Mouse (Mus musculus): ENCODE results near the gene Oxt. TPM values are rescaled to one million over a fixed set of nuclear protein-coding genes. Genes with fewer than 3 reads are reported as not detected.

Oxt gene
- polyA plus RNA-seq (2011; ENCODE audit: insufficient read depth, insufficient read length, low read depth, missing spikeins), result not detected in 2 replicates

DNA sequence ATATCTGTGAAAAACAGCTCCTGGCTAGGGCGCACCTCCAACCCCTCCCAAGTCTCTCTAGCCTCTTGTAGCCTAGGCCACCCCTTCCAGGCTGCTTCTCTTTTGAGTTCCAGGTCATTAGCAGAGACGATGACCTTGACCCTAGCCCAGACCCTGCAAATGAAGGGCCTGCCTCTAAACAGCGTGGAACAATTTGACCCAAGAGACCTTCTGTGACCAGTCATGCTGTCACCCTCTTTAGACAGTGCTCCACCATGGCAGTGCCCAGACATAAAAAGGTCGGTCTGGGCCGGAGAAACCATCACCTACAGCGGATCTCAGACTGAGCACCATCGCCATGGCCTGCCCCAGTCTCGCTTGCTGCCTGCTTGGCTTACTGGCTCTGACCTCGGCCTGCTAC lies at the start of gene Oxt:
Oxt (plus strand) TSS at position 301 of the 400 bp plus-strand sequence.
- peak within 1 kb of the TSS; percentile 59 for H3K4me3 ChIP-seq (ENCODE audit: low read depth, low read length)
- peak within 1 kb of the TSS; percentile 48; the same call in 1 of the 2 replicates for H3K9ac ChIP-seq (ENCODE audit: low read depth, poor library complexity, severe bottlenecking)
- H3K9me3 ChIP-seq (replicated peaks; ENCODE audit: control insufficient read depth, insufficient read depth, low read length, poor library complexity, severe bottlenecking), result no peaks in the 10 kb centered on the region
- TF ChIP-seq POLR2A (IDR thresholded peaks at IDR 0.05; ENCODE audit: insufficient read depth, low read length), result no peak
- peaks cover 3% of the 10 kb centered on the region; the same call in 1 of the 2 replicates for H3K27me3 ChIP-seq (ENCODE audit: control insufficient read depth, insufficient read depth, low read length, poor library complexity, severe bottlenecking)
- H3K27ac ChIP-seq (ENCODE audit: insufficient read depth, low read length), result no peak within 1 kb of the TSS
- no peaks in the 10 kb centered on the region for H3K36me3 ChIP-seq (ENCODE audit: control insufficient read depth, insufficient read depth, low read length, poor library complexity, severe bottlenecking)
- H3K4me1 ChIP-seq (ENCODE audit: control insufficient read depth, insufficient read depth, low read length), result no peaks in the 10 kb centered on the region

DNA sequence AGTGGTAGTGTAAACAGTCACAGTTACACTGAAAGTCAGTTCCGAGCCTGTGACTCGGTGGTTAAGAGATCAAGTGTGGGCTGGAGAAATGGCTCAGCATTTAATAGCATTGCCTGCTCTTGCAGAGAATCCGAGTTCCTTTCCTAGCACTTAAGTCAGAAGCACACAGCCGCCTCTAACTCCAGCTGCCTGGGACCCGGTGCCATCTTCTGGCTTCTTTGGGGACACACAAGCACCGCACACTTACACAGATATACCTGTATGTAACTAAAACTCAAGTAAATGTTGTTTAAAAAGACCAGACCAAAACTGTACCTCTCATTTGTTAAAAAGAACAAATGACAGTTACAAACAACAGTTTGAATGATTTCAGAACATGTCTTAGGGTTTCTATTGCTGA lies 47.5 kb upstream of the Oxt start:
- TF ChIP-seq EP300 (IDR thresholded peaks at IDR 0.05; ENCODE audit: insufficient read depth, low read depth, low read length) (no peak), CTCF (IDR thresholded peaks at IDR 0.05; ENCODE audit: low read depth, low read length) (no peak), POLR2A (IDR thresholded peaks at IDR 0.05; ENCODE audit: insufficient read depth, low read length) (no peak)
- Histone ChIP-seq H3K4me3 (ENCODE audit: low read depth, low read length) (no peak overlapping the region), H3K9me3 (replicated peaks; ENCODE audit: control insufficient read depth, insufficient read depth, low read length, poor library complexity, severe bottlenecking) (no peaks in the 10 kb centered on the region), H3K27me3 (ENCODE audit: control insufficient read depth, insufficient read depth, low read length, poor library complexity, severe bottlenecking) (no peaks in the 10 kb centered on the region), H3K9ac (ENCODE audit: low read depth, poor library complexity, severe bottlenecking) (no peak overlapping the region), H3K4me1 (ENCODE audit: control insufficient read depth, insufficient read depth, low read length) (no peaks in the 10 kb centered on the region), H3K36me3 (ENCODE audit: control insufficient read depth, insufficient read depth, low read length, poor library complexity, severe bottlenecking) (no peaks in the 10 kb centered on the region), H3K27ac (ENCODE audit: insufficient read depth, low read length) (no peak overlapping the region)

- Histone ChIP-seq H3K4me3 (ENCODE audit: low read depth, low read length) (no peak overlapping the region), H3K27me3 (ENCODE audit: control insufficient read depth, insufficient read depth, low read length, poor library complexity, severe bottlenecking) (no peaks in the 10 kb centered on the region), H3K9me3 (replicated peaks; ENCODE audit: control insufficient read depth, insufficient read depth, low read length, poor library complexity, severe bottlenecking) (no peaks in the 10 kb centered on the region), H3K36me3 (ENCODE audit: control insufficient read depth, insufficient read depth, low read length, poor library complexity, severe bottlenecking) (no peaks in the 10 kb centered on the region), H3K9ac (ENCODE audit: low read depth, poor library complexity, severe bottlenecking) (no peak overlapping the region), H3K4me1 (ENCODE audit: control insufficient read depth, insufficient read depth, low read length) (no peaks in the 10 kb centered on the region), H3K27ac (ENCODE audit: insufficient read depth, low read length) (no peak overlapping the region)
- TF ChIP-seq POLR2A (IDR thresholded peaks at IDR 0.05; ENCODE audit: insufficient read depth, low read length) (no peak), EP300 (IDR thresholded peaks at IDR 0.05; ENCODE audit: insufficient read depth, low read depth, low read length) (no peak), CTCF (IDR thresholded peaks at IDR 0.05; ENCODE audit: low read depth, low read length) (no peak)
These were observed 46.7 kb upstream of the Oxt start for GRCm38 (mm10) chr2:130529290-130529689.

GRCm38 (mm10) chr2:130529925-130530324 lies 46.0 kb upstream of the Oxt start:
- no peaks in the 10 kb centered on the region for H3K36me3 ChIP-seq (ENCODE audit: control insufficient read depth, insufficient read depth, low read length, poor library complexity, severe bottlenecking)
- H3K9me3 ChIP-seq (replicated peaks; ENCODE audit: control insufficient read depth, insufficient read depth, low read length, poor library complexity, severe bottlenecking), result no peaks in the 10 kb centered on the region
- TF ChIP-seq CTCF (IDR thresholded peaks at IDR 0.05; ENCODE audit: low read depth, low read length) (no peak), EP300 (IDR thresholded peaks at IDR 0.05; ENCODE audit: insufficient read depth, low read depth, low read length) (no peak), POLR2A (IDR thresholded peaks at IDR 0.05; ENCODE audit: insufficient read depth, low read length) (no peak)
- no peak overlapping the region for H3K9ac ChIP-seq (ENCODE audit: low read depth, poor library complexity, severe bottlenecking)
- H3K4me3 ChIP-seq (ENCODE audit: low read depth, low read length), result no peak overlapping the region
- no peaks in the 10 kb centered on the region for H3K4me1 ChIP-seq (ENCODE audit: control insufficient read depth, insufficient read depth, low read length)
- no peaks in the 10 kb centered on the region for H3K27me3 ChIP-seq (ENCODE audit: control insufficient read depth, insufficient read depth, low read length, poor library complexity, severe bottlenecking)
- no peak overlapping the region for H3K27ac ChIP-seq (ENCODE audit: insufficient read depth, low read length)

GRCm38 (mm10) chr2:130532201-130532600 lies 43.8 kb upstream of the Oxt start:
- H3K27me3 ChIP-seq (ENCODE audit: control insufficient read depth, insufficient read depth, low read length, poor library complexity, severe bottlenecking), result no peaks in the 10 kb centered on the region
- no peak for TF ChIP-seq CTCF (IDR thresholded peaks at IDR 0.05; ENCODE audit: low read depth, low read length)
- H3K4me3 ChIP-seq (ENCODE audit: low read depth, low read length), result no peak overlapping the region
- no peak overlapping the region for H3K27ac ChIP-seq (ENCODE audit: insufficient read depth, low read length)
- no peaks in the 10 kb centered on the region for H3K4me1 ChIP-seq (ENCODE audit: control insufficient read depth, insufficient read depth, low read length)
- H3K36me3 ChIP-seq (ENCODE audit: control insufficient read depth, insufficient read depth, low read length, poor library complexity, severe bottlenecking), result 0 out of 2 replicates have a peak, but pooled peaks cover 3% of the 10 kb centered on the region
- no peaks in the 10 kb centered on the region for H3K9me3 ChIP-seq (replicated peaks; ENCODE audit: control insufficient read depth, insufficient read depth, low read length, poor library complexity, severe bottlenecking)
- H3K9ac ChIP-seq (ENCODE audit: low read depth, poor library complexity, severe bottlenecking), result no peak overlapping the region

GRCm38 (mm10) chr2:130535017-130535416 lies 41.0 kb upstream of the Oxt start:
- Histone ChIP-seq H3K27ac (ENCODE audit: insufficient read depth, low read length) (no peak overlapping the region), H3K27me3 (ENCODE audit: control insufficient read depth, insufficient read depth, low read length, poor library complexity, severe bottlenecking) (no peaks in the 10 kb centered on the region), H3K9ac (ENCODE audit: low read depth, poor library complexity, severe bottlenecking) (no peak overlapping the region), H3K4me3 (ENCODE audit: low read depth, low read length) (no peak overlapping the region), H3K4me1 (ENCODE audit: control insufficient read depth, insufficient read depth, low read length) (no peaks in the 10 kb centered on the region), H3K36me3 (ENCODE audit: control insufficient read depth, insufficient read depth, low read length, poor library complexity, severe bottlenecking) (0 out of 2 replicates have a peak, but pooled peaks cover 3% of the 10 kb centered on the region), H3K9me3 (replicated peaks; ENCODE audit: control insufficient read depth, insufficient read depth, low read length, poor library complexity, severe bottlenecking) (no peaks in the 10 kb centered on the region)
- TF ChIP-seq CTCF (IDR thresholded peaks at IDR 0.05; ENCODE audit: low read depth, low read length), result no peak
- TF ChIP-seq POLR2A (IDR thresholded peaks at IDR 0.05; ENCODE audit: insufficient read depth, low read length), result no peak
- no peak for TF ChIP-seq EP300 (IDR thresholded peaks at IDR 0.05; ENCODE audit: insufficient read depth, low read depth, low read length)
